Mouse (Mus musculus): ENCODE results near the gene Tgfbr3l.
A peak's percentile ranks its signal among the peaks of the same experiment; 100 is the strongest.

Tgfbr3l gene

GRCm38 (mm10) chr8:4247951-4248540 lies at the start of gene Tgfbr3l:
Gene Tgfbr3l (plus strand): TSS chr8:4248214.
- DNase-seq (ENCODE audit: low read depth, low spot score) = no peak

GRCm38 (mm10) chr8:4201321-4201720 lies 46.7 kb upstream of the Tgfbr3l start:
- DNase-seq (ENCODE audit: low read depth, low spot score) = no peak

- peak; percentile 72 for DNase-seq (ENCODE audit: low read depth, low spot score)
These were observed 42.5 kb upstream of the Tgfbr3l start for GRCm38 (mm10) chr8:4205246-4206123.

GRCm38 (mm10) chr8:4206182-4207015 lies 41.6 kb upstream of the Tgfbr3l start:
- DNase-seq (ENCODE audit: low read depth, low spot score) = no peak

DNA sequence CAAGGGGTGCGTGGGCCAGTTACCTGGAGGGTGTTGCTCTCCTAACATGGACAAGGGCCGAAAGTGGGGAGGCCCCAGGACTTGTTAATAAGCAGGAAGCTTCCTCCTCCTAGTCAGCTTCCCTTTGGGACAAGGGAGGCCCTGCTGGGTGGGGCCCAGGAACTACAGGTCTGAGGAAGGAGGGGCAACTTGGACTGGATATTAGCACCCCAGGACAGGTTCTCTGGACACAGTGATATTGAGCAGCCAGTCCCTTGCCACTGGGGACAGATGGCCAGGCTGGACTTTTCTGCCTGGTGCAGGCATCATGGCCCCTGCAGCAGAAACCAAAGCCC lies 41.0 kb upstream of the Tgfbr3l start:
- DNase-seq (ENCODE audit: low read depth, low spot score) = no peak

- no peak for DNase-seq (ENCODE audit: low read depth, low spot score)
These were observed 36.9 kb upstream of the Tgfbr3l start for GRCm38 (mm10) chr8:4211097-4211496.

DNA sequence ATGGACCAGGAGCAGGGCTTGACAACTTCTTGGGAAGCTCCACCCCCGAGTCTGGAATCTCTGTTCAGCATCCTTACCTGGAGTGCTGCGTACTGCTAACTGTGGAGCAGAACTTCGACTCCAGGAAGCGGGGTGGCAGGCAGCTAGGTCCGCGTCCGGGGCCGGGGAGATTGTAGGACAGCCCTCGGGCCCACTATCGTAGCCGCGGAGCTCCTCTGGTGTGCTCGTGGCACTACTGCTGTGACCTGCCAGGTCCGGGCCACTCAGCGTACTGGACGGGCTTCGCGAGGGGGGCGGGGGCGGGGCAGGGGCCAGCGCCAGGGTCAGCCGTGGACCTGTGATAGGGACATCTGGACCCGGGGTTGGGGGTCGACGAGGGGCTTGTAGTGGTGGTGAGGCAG lies 35.2 kb upstream of the Tgfbr3l start:
- DNase-seq (ENCODE audit: low read depth, low spot score) = peak; percentile 51

- DNase-seq (ENCODE audit: low read depth, low spot score) = peak; percentile 49
These were observed 34.6 kb upstream of the Tgfbr3l start for GRCm38 (mm10) chr8:4213210-4214005.

- DNase-seq (ENCODE audit: low read depth, low spot score) = peak; percentile 65
These were observed 33.7 kb upstream of the Tgfbr3l start for GRCm38 (mm10) chr8:4214006-4214980.

DNA sequence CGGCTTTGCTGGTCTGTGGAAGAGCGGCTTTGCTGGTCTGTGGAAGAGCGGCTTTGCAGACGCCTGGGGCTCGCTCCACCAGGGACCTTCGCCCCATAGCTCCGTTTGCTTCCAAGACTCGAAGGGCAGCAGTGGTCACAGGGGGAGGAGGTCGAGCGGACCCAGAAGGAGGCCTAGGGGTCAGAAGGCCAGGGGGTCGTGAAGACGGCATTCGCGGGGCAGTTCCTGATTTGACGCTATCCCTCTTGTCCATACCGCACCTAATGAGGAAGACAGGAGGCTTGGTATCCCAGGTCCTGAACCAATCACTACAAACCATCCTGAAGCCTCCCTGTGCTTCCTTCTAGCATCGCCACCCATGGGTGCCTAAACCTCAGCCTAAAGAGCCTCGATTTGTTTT lies 31.7 kb upstream of the Tgfbr3l start:
- no peak for DNase-seq (ENCODE audit: low read depth, low spot score)

DNA sequence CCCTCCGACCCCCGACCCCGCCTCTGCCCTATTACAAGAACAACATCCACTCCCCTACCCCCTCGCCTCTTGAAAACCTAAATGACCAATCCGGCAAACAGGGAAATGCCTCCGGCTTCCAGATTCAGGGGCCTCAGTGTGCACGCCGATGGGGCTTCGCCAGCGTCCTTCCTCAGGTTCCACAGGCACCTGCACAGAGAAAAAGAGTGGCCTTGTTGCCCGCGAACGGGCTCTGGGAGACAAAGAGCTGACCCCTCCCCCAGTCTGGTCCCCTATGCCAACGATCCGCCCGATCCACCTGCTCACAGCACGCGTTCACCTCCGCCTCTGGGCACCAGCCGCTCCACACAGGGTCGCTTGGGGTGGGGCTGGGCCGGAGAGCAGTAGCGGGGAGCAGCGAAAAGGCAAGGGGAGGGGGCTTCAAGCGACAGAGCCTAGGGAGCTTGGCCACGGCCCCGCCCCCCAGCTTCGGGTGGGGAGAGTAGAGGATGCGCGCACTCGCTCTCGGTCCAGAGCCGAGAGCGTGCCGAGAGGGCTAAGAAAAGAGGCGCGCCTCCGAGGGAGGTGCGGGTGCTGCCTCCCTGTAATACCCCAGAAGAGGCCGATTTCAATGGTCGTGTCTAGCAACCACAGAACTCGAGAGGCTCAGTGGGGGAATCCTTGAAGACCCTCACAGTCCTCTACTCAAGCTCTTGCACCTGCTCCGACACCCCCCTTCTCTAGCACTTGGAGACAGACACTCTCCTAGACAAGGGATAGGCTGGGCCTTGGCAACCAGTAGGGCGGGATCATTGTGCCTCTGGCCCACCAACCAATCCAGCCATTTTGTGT lies 31.0 kb upstream of the Tgfbr3l start, which contains the start of gene Prr36:
TSS of gene Prr36 (minus strand) at position 669 of the 831 bp plus-strand sequence.
- peak; percentile 89 for DNase-seq (ENCODE audit: low read depth, low spot score)

- DNase-seq (ENCODE audit: low read depth, low spot score) = no peak
These were observed 28.4 kb upstream of the Tgfbr3l start for GRCm38 (mm10) chr8:4219617-4220016.

GRCm38 (mm10) chr8:4222059-4222458 lies 26.0 kb upstream of the Tgfbr3l start:
- DNase-seq (ENCODE audit: low read depth, low spot score) = no peak

- DNase-seq (ENCODE audit: low read depth, low spot score) = no peak
These were observed 21.7 kb upstream of the Tgfbr3l start for GRCm38 (mm10) chr8:4226323-4226722.

DNA sequence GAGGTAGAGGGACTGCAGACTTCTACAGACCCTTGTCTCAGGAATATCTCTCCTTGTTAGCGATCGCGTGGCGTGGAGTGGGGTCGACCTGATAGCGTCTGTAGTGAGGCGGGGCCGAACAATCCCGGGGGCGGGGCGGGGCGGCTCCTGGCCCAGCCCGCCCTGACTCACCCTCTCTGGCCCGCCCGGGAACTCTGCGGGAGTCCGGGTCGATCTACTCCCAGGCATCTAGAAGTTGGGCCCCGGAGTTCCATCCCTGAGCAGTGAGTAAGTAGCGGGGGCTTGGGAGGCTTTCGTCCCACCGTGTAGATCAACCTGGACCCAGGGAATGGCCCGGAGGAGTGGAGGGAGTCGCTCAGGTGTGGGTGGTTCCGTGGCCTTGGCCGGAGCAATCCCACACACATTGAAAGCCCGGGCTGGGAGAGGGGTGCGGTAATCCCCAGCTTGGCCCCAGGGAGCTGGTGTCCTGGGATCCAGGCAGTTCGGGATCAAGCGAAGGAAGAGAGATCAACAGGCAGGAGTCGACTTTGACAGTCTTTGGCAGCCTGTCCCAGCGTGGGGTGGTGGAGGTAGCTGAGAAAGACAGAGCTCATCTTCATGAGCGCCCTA lies 21.2 kb upstream of the Tgfbr3l start, which contains the start of gene Lrrc8e:
TSS of gene Lrrc8e (plus strand) at position 89 of the 609 bp plus-strand sequence.
- no peak for DNase-seq (ENCODE audit: low read depth, low spot score)

- no peak for DNase-seq (ENCODE audit: low read depth, low spot score)
These were observed 20.1 kb upstream of the Tgfbr3l start for GRCm38 (mm10) chr8:4227919-4228318.

- no peak for DNase-seq (ENCODE audit: low read depth, low spot score)
These were observed 18.2 kb upstream of the Tgfbr3l start for GRCm38 (mm10) chr8:4229784-4230183.

DNA sequence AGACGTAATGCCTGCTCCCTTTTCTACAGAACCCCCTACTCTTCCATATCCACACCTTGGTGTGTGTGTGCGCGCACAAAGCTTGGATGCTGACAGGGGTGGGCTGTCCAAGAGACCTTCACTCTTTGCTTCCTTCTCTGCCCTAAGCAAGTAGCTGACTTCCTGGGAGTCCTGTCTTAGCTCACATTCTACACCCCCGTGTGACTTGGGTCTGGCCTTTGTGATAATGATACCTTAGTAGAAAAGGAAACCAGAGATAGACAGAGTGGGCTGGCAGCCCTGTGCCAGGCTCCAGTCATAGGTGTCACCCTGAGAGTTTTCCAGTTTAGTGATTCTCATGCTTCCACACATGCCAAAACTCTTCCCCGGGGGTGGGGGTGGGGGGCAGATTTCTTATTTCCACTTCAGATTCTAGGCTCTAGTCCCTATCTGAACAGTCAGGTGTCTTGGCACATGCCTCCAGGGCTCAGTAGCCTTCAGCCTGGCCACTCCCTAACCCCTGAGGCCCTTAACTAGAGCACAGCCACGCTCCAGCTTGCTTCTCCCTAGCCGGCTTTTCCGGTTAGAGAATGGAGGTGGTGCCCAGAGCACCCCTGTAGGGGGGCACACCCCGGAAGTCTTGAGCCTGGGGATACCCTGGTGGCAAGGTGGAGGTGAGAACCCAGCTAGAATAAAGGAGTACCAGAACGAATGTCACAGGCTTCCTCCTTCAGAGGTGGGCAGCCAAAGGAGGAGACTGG lies 17.2 kb upstream of the Tgfbr3l start:
- DNase-seq (ENCODE audit: low read depth, low spot score) = no peak

All from ES-CJ7 (cell line).